Mouse (Mus musculus) layer of hippocampus, adult 18-20 months (tissue): ENCODE results near the gene Tra2b. TPM values are rescaled to one million over a fixed set of nuclear protein-coding genes. Genes with fewer than 3 reads are reported as not detected.
"Not testable (repeated sequence)": the region's sequence is repeated elsewhere in the genome, so short reads cannot be mapped to it uniquely, and the experiment has no call there.

Experiments used
- DNase-seq, 2 experiments: peaks; one replicate each; pipeline ENCODE4 v3.0.0; 2022; ENCODE audit warnings: low spot score in 2 of 2
- long read RNA-seq: library from polyadenylated mRNA; stranded (forward); transcript quantifications from one replicate; pipeline ENCODE4 v2.0.0, GENCODE M21; 2021
- total RNA-seq, 2 experiments: library from RNA; stranded (reverse); gene quantifications; 2 replicates each; pipeline ENCODE4 v1.2.3; 2021

Gene Tra2b
- 10 to 100 TPM; 76.5 to 81.7 TPM for total RNA-seq
- long read RNA-seq, transcript Tra2b-204 (9 exons, 3,403 nt): major isoform, 11 of 16 reads
- long read RNA-seq, partial matches to known transcripts: 1 of 16 reads
- long read RNA-seq, other reads (novel, unspliced or antisense): 3 of 16 reads

DNA sequence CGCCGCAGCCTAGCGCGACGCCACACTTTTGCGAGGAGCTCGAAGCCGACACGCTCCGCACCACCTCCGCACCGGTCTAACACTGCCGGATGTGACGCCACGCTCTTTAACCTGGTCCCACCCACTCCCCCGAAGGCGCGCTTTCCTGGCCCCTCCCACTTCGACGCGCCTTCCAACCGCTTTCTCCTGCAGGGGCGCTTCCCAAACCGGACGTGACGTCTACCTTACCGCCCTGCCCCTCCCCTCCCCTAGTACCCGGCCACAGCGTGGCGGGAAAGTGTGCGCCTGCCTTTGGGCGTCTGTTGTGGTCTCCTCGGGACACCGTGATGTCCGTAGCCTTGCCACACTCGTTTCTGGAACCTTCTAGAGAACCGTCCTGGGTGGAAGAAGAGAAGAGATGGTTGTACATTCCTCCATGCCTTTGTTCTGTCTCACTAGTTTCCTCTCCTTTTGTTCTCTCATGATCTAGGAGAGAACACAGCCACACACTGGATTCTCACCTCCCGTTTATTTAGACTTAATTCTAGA, at the start of gene Tra2b:
TSS of gene Tra2b (minus strand) at position 157 of the 528 bp plus-strand sequence.
- peak; percentile 98 for DNase-seq

DNA sequence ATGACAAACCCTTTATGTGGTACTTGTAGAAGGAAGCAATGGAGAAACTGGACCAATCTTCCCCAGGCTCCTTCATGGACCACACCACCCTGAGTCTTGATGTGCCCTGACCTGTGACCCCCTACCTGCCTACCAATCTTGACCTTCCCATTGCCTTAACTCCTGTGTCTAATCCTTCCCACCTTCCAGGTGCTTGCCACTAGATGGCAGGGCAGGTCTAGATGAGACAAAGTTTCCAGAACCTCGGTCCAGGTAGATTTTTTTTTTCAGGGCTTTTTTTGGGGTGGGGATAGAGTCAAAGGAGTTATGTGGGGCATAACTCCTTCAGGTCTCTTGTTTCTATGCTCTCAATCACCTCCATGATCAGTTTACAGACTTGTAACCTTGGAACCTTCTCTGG, 44.8 kb upstream of the Tra2b start:
- DNase-seq: peak in 1 of 2 experiments; percentile 37

DNA sequence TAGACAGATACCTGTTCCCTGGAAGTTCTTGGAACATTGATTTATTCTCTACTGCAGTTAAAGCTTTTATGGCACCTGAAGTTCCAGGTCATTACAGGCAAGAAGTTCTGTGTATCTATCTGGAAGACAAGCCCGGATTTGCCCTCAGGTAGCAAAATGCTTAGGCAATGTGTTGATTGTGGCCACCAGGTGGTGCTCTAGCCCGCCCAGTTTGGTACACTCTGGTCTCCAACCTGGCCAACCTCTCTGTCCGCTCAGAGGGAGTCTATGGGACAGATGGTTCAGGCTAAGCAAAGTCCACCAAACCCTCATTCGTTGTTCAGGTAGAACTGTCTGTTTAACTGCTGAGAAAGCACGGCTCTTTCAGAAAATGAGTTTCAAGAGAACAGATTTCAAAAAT, 36.8 kb upstream of the Tra2b start:
- peak; percentile 52 to 79 for DNase-seq

DNA sequence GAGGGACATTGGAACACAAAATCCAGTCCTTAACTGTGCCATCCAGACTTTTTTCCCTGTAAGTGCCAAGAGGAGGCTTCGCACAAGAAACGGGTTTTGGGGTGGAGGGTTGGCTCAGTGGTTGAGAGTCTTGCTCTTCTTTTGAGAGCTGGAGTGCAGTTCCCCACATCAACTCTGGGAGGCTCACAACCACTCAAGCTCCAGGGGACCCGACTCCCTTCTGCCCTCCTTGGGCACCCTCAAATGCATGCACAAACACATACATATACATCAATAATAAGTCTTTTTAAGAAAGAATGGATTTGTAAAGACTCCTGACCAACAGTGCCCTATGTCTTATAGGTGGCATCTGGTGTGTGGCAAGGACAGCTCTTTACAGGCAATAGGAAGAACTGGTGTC, 35.6 kb upstream of the Tra2b start:
- peak in 1 of 2 experiments; percentile 19 for DNase-seq

- DNase-seq: no peak
Observed at GRCm38 (mm10) chr16:22296901-22297300, 31.1 kb upstream of the Tra2b start.

- not testable (repeated sequence) for DNase-seq
Observed at GRCm38 (mm10) chr16:22294812-22295211, 29.0 kb upstream of the Tra2b start.

DNA sequence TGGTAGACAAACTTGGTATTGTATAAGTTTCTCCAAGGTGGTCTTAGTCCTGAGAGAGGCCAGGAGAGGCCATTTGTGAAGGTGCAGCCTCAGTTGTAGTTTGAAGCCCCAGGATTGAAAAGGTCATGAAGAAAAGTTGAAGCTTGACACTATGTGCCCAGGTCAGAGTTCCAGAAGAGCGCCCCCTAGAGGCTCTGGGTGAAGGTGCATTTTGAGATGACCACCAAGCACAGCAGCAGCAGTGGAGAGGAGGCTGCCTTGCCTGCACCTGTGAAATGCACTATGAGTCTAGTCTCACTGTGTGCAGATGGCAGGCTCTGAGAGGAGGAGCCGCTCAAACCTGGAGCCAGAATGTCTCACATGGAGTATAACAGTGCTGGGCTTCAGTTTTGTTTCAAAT, 27.8 kb upstream of the Tra2b start:
- DNase-seq: no peak

- no peak for DNase-seq
Observed at GRCm38 (mm10) chr16:22292394-22292793, 26.6 kb upstream of the Tra2b start.

DNA sequence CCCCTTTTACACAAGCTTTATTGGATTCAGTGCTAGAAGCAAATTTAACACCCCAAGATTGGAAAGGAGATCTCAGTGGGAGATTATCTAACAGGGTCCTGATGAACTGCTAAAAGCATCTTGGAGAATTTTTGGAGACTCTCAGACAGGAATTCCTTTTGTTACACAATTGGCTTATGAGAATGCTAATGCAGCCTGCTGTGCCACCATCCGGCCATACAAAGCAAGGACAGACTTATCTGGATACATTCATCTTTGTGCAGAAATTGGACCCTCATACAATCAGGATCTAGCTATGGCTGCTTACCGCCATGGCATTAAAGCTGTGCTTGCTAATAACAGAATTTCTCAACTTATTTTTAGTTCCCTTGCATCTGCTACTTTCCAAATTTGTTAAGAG, 23.8 kb upstream of the Tra2b start:
- DNase-seq: peak in 1 of 2 experiments; percentile 25

DNA sequence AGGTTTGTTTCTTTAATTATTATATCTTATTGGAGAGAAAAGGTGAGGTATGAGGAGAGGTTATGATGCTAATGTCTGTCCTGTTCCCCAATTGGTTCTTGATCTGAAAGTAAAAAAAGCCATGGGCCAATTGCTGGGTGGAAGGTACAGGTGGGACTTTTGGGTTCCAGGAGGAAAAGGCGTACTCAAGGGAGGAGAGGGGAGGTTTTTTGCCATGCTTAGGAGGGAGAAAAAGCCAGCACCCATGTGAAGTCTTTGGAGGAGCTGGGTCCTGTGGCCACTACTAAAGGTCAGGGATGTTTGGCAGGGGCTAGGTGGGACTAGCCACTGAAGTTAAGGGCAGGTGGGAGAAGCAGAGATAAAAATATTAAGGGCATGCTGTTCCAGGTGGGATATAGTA, 21.2 kb upstream of the Tra2b start:
- no peak for DNase-seq

- DNase-seq: no peak
Observed at GRCm38 (mm10) chr16:22276536-22276935, 10.7 kb upstream of the Tra2b start.

DNA sequence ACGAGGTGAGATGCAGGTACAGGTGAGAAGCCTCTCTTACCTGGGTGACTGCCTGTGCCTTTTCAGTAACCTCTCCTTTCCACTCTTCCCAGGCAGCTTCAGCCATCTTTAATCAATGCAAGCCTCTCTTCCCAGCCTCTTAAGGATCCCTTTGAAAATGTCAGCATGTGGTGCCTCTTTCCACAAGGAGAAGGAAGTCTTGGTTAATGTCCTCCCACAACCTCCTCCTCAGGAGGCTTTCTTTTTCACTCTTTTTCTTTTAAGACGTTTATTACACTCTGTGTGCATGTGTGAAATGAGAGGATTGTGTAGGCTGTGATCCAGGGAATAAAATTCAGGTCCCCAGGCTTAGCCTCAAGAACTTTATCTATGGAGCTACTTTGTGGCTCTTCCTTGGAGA, 9.3 kb upstream of the Tra2b start:
- DNase-seq: no peak

- DNase-seq: no peak
Observed at GRCm38 (mm10) chr16:22270491-22270890, 4.7 kb upstream of the Tra2b start.

- no peak for DNase-seq
Observed at GRCm38 (mm10) chr16:22266384-22266783, 579 bp upstream of the Tra2b start.

- DNase-seq: peak; percentile 63 to 81
Observed at GRCm38 (mm10) chr16:22264962-22265848, 600 bp downstream of the Tra2b start.

GRCm38 (mm10) chr16:22264232-22264961, 1.4 kb downstream of the Tra2b start:
- DNase-seq: no peak

DNA sequence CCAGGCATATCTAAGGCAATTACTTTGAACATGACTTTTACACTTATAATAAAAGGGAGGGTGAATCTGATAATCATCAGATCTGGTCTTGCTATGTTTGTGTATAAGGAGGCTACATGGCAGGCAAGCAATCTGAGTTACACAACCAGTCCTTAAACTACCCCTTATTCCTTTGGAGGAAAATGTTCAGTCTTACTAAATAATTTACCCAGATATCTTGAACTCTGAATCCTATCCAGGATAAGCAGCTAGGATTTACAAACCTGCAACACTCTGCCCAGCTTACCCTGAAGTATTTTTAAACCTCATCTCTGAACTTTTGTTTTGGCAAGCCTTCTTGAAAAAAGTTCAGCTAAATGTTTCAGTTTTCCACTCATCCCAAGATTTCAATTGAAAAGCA, 2.7 kb downstream of the Tra2b start:
- DNase-seq: no peak

DNA sequence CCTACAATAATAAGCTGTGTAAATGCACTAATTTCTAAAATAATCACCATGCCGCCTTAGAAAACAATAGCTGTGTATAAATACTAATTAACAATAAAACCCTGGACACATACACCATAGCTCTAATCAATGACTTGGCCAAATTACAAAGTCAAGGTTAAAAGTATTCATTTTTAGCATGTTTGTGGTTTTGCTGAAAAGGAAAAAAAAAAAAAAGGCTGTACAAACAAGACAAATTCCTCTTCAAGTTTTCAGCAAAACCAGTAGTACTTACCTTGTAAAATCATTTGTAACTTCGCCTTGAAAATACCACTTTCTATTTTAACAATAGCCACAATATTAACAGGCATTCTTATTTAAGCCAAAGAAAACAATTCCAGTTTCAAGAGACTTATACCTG, 4.2 kb downstream of the Tra2b start:
- DNase-seq: no peak

GRCm38 (mm10) chr16:22260423-22261143, 5.2 kb downstream of the Tra2b start:
- no peak for DNase-seq

DNA sequence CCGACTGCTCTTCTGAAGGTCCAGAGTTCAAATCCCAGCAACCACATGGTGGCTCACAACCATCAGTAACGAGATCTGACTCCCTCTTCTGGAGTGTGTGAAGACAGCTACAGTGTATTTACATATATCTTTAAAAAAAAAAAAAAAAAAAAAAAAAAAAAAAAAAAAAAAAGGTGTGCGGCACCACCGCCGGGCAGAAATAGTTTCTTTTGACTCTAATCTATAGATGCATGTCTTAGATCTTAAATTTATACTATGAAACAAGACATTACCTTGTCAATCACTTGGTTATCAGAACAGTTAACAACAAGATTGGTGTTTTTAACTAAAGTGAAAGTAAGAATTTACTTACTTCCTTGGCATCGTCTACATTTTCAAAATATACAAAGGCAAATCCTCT, 13.6 kb downstream of the Tra2b start:
- DNase-seq: not testable (repeated sequence)

DNA sequence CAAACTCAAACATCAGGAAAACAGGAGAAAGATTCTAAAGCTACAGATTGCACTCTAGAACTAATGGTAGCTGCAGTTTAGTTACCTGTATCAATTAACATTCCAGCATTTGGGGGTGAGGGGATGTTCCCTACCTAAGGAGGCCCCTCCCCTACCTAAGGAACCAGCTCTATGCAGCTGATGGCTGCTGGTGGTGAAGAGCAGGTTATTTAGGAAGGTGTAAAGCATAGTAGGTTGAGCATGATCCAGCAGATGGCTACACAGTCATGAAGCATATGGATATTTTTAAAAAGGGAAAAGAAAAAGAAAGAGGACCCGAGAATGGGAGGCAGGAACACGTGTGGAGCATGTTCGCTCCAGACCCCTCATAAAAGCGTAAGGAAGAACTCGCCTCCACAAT, 15.5 kb downstream of the Tra2b start:
- no peak for DNase-seq
